Mouse (Mus musculus) embryonic stem cell, embryonic (primary cell): ENCODE measurements around the gene Atp11b.

ENCODE experiments used
- CTCF ChIA-PET, 4 experiments: fragments of 300-600 bp in 2 of 4; fragments of 350-600 bp in 2 of 4; sonication (Branson Sonifier 250); formaldehyde crosslinking; loops; one replicate each; lab custom pipeline; 2022; ENCODE audit warnings: inconsistent platforms in 2 of 4; lab: Charles Lee
- POLR2A ChIA-PET, 4 experiments: fragments of 300-600 bp in 2 of 4; fragments of 350-600 bp in 2 of 4; sonication (Branson Sonifier 250); formaldehyde crosslinking; loops; one replicate each; lab custom pipeline; 2022; ENCODE audit warnings: antibody characterized with exemption in 4 of 4, inconsistent platforms in 1 of 4; lab: Charles Lee

The Atp11b gene

DNA sequence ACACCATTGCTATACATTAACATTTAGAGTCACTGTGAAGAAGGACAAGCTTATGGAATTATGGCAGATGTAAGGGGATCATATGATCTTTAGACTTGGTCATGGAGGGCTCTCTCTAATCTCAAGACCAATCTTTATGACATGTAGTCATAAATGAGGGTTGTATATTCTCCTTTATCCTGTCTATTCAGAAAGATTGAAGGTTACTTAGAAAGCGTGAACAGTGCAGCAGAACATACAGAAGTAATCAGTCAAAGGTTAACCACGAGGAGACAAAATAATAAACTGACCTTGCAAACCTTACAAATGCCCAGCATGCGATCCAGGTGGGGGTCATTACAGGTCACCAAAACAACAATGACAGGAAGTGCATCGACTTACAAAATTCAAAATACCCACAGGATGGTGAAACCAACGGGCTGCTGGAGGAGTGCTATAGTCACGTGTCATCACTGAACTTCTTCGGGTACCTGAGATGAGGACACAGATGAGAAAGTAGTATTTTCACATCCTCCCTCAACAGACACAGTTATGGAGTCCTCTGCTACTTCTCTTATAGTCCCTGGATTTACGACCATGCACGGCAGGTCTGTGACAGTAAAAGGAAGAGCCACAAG, 7.0 kb upstream of the Atp11b start:
- POLR2A ChIA-PET, result interaction anchor here in 1 of 4 experiments (0.7 kb wide), 1 partner anchor 1688 kb away, joined by 3 read pairs; no protein-coding TSS in a partner anchor
- CTCF ChIA-PET, result interaction anchor here in 1 of 4 experiments (0.7 kb wide), 1 partner anchor 12 kb away, joined by 5 read pairs; no protein-coding TSS in a partner anchor

DNA sequence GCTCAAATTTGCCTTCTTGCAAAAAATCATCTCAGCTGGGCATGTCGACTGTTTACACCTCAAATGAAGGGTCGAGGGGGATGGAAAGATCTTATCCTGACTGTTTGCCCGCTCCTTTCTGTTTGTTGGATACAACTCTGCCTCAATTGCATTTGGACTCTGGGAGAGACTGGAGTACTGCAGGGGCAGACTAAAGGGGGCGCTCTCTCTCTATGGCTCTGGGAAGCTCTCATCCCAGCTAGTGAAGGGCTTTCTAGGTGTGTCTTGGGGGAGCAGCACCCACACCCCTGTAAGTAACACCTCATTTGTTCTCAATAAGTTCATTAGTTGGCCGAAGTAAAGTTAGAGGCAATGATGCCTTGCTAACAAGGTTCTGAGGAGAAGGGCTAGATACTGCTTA, 3.6 kb upstream of the Atp11b start:
- ChIA-PET CTCF (interaction anchor here in 2 of 4 experiments (0.6 to 1.9 kb wide), 4 partner anchors 8 to 33 kb away, joined by 3 to 4 read pairs (median 4); no protein-coding TSS in a partner anchor), POLR2A (interaction anchor here in 1 of 4 experiments (0.8 kb wide), 1 partner anchor 29 kb away, joined by 3 read pairs; no protein-coding TSS in a partner anchor)

- CTCF ChIA-PET, result interaction anchor here in 2 of 4 experiments (0.7 to 1.9 kb wide), 3 partner anchors 18 to 35 kb away, joined by 3 to 4 read pairs (median 4); no protein-coding TSS in a partner anchor
- POLR2A ChIA-PET, result interaction anchor here in 3 of 4 experiments (0.7 to 3.3 kb wide), 11 partner anchors 8 to 847 kb away, joined by 3 to 14 read pairs (median 4); no protein-coding TSS in a partner anchor
Measured at GRCm38 (mm10) chr3:35751724-35752123, 2.2 kb upstream of the Atp11b start.

DNA sequence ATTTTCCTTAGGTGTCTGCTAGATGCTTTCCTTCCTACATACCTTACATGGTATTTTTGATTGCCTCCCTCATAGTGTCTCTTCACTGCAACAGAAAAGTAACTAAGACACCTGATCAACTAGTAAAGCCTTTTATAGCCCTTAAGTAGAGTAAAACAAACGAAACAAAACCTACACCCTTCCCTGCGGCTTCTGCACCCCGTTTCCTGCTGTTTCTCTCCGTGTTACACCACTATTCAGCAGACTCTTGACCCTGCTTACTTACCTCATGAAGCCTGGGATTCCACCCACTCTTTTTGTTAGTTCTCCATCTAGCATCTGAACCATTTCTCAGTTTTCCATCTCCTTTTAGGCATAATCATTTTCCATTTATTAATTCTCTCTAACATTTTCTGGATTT, 8.8 kb downstream of the Atp11b start:
- ChIA-PET POLR2A (interaction anchor here in 1 of 4 experiments (1.0 to 1.1 kb wide), 2 partner anchors 10 to 11 kb away, joined by 3 read pairs; no protein-coding TSS in a partner anchor), CTCF (no interaction called here)

DNA sequence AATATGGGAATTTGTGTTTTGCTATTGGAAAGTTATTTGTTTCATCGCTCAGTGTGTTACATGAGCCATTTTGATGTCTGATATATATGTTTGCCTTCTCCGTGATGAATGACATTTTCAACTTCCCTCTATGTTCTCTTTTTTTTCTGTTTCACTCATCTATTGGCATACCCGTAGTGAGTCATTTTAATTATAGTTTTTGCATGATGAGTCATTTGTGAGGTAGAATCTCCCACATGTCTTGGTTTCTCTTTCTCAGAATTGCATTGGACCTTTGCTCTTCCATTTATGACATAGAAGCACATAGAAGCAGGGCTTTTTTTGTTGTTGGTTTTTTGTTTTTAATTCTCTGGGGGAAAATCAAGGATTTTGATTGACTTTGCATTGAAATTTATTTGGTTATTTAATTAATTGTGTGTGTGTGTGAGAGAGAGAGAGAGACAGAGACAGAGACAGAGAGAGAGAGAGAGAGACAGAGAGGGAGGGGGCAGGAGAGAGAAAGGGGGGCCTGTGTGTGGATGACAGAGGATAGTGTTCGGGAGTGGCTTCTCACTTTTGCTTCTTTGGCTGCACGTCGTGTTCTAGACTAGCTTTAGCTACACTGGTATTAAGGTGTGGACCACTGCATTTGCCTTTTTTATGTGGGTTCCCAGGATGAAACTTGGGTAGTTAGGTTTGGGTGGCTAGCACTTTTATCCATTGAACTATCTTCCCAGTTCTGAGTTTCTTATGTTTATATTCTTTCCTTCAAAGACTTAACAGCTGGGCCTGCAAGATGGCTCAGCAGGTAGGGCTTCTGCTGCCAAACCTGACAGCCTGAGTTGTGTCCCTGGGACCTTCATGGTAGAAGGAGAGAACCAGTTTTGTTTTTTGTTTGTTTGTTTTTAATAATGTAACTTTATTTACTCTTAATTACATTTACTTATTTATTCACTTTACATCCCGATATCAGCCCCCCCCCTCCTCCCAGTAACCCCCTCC, 11.0 kb downstream of the Atp11b start:
- ChIA-PET POLR2A (interaction anchor here in 2 of 4 experiments (0.7 to 1.2 kb wide), 4 partner anchors 10 to 1124 kb away, joined by 3 to 4 read pairs (median 3); no protein-coding TSS in a partner anchor), CTCF (interaction anchor here in 3 of 4 experiments (0.6 to 1.0 kb wide), 3 partner anchors 71 to 295 kb away, joined by 3 to 10 read pairs (median 3); no protein-coding TSS in a partner anchor)

- ChIA-PET POLR2A (interaction anchor here in 2 of 4 experiments (0.6 to 0.9 kb wide), 3 partner anchors 10 to 60 kb away, joined by 3 to 4 read pairs (median 4); no protein-coding TSS in a partner anchor), CTCF (no interaction called here)
Measured at GRCm38 (mm10) chr3:35779748-35780147, 25.8 kb downstream of the Atp11b start.

- CTCF ChIA-PET, result interaction anchor here in 1 of 4 experiments (0.7 kb wide), 1 partner anchor 411 kb away, joined by 8 read pairs; no protein-coding TSS in a partner anchor
- POLR2A ChIA-PET, result interaction anchor here in 1 of 4 experiments (1.1 kb wide), 2 partner anchors 11 to 108 kb away, joined by 3 read pairs; no protein-coding TSS in a partner anchor
Measured at GRCm38 (mm10) chr3:35802040-35802439, 48.1 kb downstream of the Atp11b start.

DNA sequence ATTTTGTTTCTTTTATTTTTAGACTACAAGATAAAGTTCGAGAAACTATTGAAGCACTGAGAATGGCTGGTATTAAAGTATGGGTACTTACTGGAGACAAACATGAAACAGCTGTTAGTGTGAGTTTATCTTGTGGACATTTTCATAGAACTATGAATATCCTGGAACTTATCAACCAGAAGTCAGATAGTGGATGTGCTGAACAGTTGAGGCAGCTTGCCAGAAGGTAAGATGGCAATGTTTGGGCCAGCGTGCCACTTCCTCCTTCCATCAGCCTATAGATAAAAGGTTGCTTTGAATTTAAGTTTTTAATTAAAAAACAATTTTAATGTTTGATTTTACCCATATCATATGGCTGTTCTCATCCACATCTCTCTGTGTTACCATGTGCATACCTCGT, 66.0 kb downstream of the Atp11b start:
- CTCF ChIA-PET, result no interaction called here
- POLR2A ChIA-PET, result interaction anchor here in 1 of 4 experiments (1.5 kb wide), 1 partner anchor 27 kb away, joined by 3 read pairs; no protein-coding TSS in a partner anchor

DNA sequence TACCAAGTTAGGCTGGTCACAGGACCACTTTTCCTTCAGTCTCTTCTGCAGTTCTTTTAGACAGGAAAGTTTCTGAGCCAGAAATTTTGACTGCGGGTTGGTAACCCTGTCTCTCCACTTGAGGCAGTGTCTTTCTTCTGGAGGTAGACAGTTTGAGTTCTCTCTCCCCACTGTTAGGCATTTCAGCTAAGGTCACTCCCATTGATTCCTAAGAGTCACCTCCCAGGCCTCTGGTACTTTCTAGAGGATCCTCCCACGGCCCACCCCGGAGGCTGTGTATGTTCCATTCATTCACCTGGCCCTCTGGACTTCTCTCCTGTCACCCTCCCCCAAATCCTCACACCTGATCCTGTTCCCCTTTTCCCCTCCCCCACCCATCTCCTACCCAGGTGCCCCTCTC, 68.1 kb downstream of the Atp11b start:
- ChIA-PET CTCF (interaction anchor here in 1 of 4 experiments (0.9 kb wide), 1 partner anchor 133 kb away, joined by 3 read pairs; no protein-coding TSS in a partner anchor), POLR2A (interaction anchor here in 2 of 4 experiments (0.7 to 1.3 kb wide), 2 partner anchors 16 to 33 kb away, joined by 4 to 8 read pairs; no protein-coding TSS in a partner anchor)

GRCm38 (mm10) chr3:35849326-35849725, 95.4 kb downstream of the Atp11b start:
- ChIA-PET CTCF (no interaction called here), POLR2A (no interaction called here)

GRCm38 (mm10) chr3:35883267-35883666, 129.4 kb downstream of the Atp11b start:
- ChIA-PET POLR2A (interaction anchor here in 1 of 4 experiments (0.5 kb wide), 1 partner anchor 366 kb away, joined by 3 read pairs; no protein-coding TSS in a partner anchor), CTCF (interaction anchor here in 2 of 4 experiments (0.6 kb wide), 2 partner anchors 80 to 189 kb away, joined by 3 read pairs; no protein-coding TSS in a partner anchor)

GRCm38 (mm10) chr3:35889531-35889930, 135.6 kb downstream of the Atp11b start:
- ChIA-PET CTCF (no interaction called here), POLR2A (no interaction called here)

DNA sequence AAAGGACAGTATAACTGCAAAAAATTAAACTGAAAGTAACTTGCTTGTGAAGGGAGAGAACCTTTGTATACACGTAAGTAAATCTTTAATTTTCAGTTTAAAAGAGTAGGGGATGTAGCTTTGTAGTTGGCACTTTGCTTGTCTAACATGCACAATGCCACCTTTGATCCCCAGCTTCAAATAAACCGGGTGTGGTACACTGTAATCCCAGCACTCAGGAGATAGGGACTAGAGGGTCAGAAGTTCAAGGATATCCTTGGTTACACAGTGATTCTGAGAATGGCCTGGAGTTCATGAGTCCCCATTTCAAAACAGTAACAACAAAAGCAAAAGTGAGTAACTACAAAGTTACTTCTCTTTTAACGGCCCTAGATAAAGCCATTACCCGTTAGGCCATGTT, 137.2 kb downstream of the Atp11b start:
- POLR2A ChIA-PET, result interaction anchor here in 1 of 4 experiments (0.8 kb wide), 1 partner anchor 42 kb away, joined by 3 read pairs; no protein-coding TSS in a partner anchor

DNA sequence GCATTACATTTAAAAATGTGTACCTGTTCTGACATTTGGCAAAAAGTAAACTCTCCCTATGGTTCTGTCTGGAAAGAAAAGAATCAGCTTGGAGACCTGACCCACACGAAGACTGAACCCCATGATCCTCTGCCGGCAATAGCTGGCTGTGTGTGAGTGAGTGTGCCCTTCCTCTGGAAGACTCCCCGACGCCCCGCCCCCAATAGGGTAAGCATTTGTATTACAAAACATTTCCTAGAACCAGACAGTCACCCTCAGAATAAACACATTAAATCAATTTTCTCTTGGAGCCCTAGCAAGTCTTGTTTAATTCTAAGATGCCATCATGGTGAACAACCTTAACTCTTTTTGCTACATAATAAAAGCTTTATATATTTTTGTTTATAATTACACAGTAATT, 139.2 kb downstream of the Atp11b start:
- POLR2A ChIA-PET, result interaction anchor here in 2 of 4 experiments (0.6 to 2.3 kb wide), 7 partner anchors 15 to 720 kb away, joined by 3 to 12 read pairs (median 4); partner anchors contain the start of genes Bbs7 (in 1 of the 2) and Mccc1 (in 1 of the 2)

More for the DNA sequence above, 137.2 kb downstream of the Atp11b start:
- CTCF ChIA-PET, result interaction anchor here in 1 of 4 experiments (0.6 kb wide), 1 partner anchor 42 kb away, joined by 3 read pairs; no protein-coding TSS in a partner anchor

GRCm38 (mm10) chr3:35897900-35898299, 144.0 kb downstream of the Atp11b start:
- POLR2A ChIA-PET, result no interaction called here
- CTCF ChIA-PET, result no interaction called here

More for the DNA sequence above, 139.2 kb downstream of the Atp11b start:
- CTCF ChIA-PET, result interaction anchor here in 1 of 4 experiments (0.6 to 0.9 kb wide), 2 partner anchors 70 to 501 kb away, joined by 3 to 6 read pairs; no protein-coding TSS in a partner anchor

DNA sequence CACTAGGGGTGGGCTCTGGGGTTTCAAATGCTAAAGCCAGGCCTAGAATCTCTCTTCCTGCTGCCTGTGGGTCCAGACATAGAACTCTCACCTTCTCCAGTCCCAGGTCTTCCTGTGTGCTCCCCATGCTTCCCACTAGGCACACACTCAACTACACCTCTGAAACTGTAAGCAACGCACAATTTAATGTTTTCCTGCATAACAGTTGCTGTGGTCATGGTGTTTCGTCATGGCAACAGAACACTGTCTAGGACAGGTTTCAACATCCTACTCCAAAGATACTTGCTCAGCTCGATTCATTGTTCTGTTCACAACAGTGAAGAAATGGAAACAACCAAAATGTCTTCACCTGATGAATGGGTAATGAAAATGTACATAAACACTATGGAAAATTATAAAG, 145.2 kb downstream of the Atp11b start:
- CTCF ChIA-PET, result no interaction called here

DNA sequence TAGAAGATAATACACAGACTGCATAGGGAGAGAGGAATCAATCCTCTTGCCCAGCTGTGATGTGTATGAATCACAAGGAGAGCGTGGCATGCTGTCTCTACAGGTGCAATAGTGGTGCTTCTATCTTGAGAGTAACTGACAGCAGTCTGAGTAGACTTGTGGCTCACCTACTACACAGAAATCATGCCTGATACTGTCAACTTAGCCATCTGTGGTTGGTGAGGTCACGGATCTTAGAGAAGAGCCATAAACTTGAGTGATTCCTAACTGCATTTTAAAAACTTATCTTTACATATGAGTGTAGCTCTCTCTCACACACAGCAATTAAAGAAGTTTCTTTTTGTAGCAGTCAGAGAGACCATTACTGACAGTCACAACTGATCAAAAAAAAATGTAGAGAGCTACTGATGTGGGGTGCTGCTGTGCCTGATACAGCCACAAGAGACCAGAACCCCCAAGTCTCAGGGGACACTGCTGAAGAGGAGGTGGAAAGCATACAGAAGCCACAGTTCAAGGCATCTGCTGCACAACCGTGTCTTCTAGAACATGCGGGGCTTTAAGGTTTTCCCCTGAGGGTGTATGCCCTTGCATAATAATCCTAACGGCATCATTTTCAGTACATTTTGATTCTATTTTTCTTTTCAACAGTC, 146.8 kb downstream of the Atp11b start:
- CTCF ChIA-PET, result no interaction called here
- POLR2A ChIA-PET, result interaction anchor here in 1 of 4 experiments (1.6 kb wide), 1 partner anchor 86 kb away, joined by 3 read pairs; no protein-coding TSS in a partner anchor

More for the DNA sequence above, 145.2 kb downstream of the Atp11b start:
- POLR2A ChIA-PET, result interaction anchor here in 1 of 4 experiments (1.2 kb wide), 1 partner anchor 110 kb away, joined by 3 read pairs; no protein-coding TSS in a partner anchor
